Mouse (Mus musculus) induced T-regulatory cell, adult 2 months (primary cell): Measurements from ENCODE around the gene Snx29.

ENCODE experiments used
- DNase-seq: peaks from one replicate; pipeline ENCODE4 v3.0.0-alpha.2; 2012; ENCODE audit warnings: low read depth

The Snx29 gene

GRCm38 (mm10) chr16:11597769-11598168 is 275.1 kb downstream of the Snx29 start:
- no peak for DNase-seq

- DNase-seq: no peak
These were observed 276.8 kb downstream of the Snx29 start for GRCm38 (mm10) chr16:11599523-11599922.

- no peak for DNase-seq
These were observed 278.8 kb downstream of the Snx29 start for GRCm38 (mm10) chr16:11601336-11602082.

GRCm38 (mm10) chr16:11603667-11604422 is 281.1 kb downstream of the Snx29 start:
- DNase-seq: peak; percentile 56

GRCm38 (mm10) chr16:11612526-11613126 is 289.9 kb downstream of the Snx29 start:
- DNase-seq: no peak

GRCm38 (mm10) chr16:11614401-11615014 is 291.8 kb downstream of the Snx29 start:
- no peak for DNase-seq

GRCm38 (mm10) chr16:11615633-11616032 is 292.9 kb downstream of the Snx29 start:
- DNase-seq: no peak

GRCm38 (mm10) chr16:11619951-11620350 is 297.2 kb downstream of the Snx29 start:
- no peak for DNase-seq

- DNase-seq: no peak
These were observed 298.3 kb downstream of the Snx29 start for GRCm38 (mm10) chr16:11621042-11621441.

GRCm38 (mm10) chr16:11621664-11622063 is 299.0 kb downstream of the Snx29 start:
- DNase-seq: no peak

GRCm38 (mm10) chr16:11623032-11623431 is 300.3 kb downstream of the Snx29 start:
- DNase-seq: no peak

GRCm38 (mm10) chr16:11624121-11624520 is 301.4 kb downstream of the Snx29 start:
- no peak for DNase-seq

GRCm38 (mm10) chr16:11626004-11626481 is 303.3 kb downstream of the Snx29 start:
- DNase-seq: no peak

GRCm38 (mm10) chr16:11626616-11627015 is 303.9 kb downstream of the Snx29 start:
- no peak for DNase-seq

- DNase-seq: no peak
These were observed 305.3 kb downstream of the Snx29 start for GRCm38 (mm10) chr16:11627866-11628638.

- DNase-seq: no peak
These were observed 307.0 kb downstream of the Snx29 start for GRCm38 (mm10) chr16:11629704-11630103.

- DNase-seq: no peak
These were observed 307.8 kb downstream of the Snx29 start for GRCm38 (mm10) chr16:11630489-11630888.

- DNase-seq: no peak
These were observed 309.6 kb downstream of the Snx29 start for GRCm38 (mm10) chr16:11632205-11632747.

- no peak for DNase-seq
These were observed 313.6 kb downstream of the Snx29 start for GRCm38 (mm10) chr16:11636196-11636733.

- DNase-seq: no peak
These were observed 314.2 kb downstream of the Snx29 start for GRCm38 (mm10) chr16:11636902-11637301.

- no peak for DNase-seq
These were observed 315.1 kb downstream of the Snx29 start for GRCm38 (mm10) chr16:11637794-11638193.
